Mouse (Mus musculus) stomach, postnatal 0 days (tissue): ENCODE results near the gene Rnf182.

ENCODE experiments used
- CTCF ChIP-seq: IDR thresholded peaks from 2 replicates; pipeline ENCODE4 v1.5.1; 2016; ENCODE audit warnings: antibody characterized with exemption, low read depth, mild to moderate bottlenecking, moderate library complexity
- EP300 ChIP-seq: optimal IDR thresholded peaks from 2 replicates; pipeline ENCODE3; 2016; ENCODE audit warnings: antibody characterized with exemption

DNA sequence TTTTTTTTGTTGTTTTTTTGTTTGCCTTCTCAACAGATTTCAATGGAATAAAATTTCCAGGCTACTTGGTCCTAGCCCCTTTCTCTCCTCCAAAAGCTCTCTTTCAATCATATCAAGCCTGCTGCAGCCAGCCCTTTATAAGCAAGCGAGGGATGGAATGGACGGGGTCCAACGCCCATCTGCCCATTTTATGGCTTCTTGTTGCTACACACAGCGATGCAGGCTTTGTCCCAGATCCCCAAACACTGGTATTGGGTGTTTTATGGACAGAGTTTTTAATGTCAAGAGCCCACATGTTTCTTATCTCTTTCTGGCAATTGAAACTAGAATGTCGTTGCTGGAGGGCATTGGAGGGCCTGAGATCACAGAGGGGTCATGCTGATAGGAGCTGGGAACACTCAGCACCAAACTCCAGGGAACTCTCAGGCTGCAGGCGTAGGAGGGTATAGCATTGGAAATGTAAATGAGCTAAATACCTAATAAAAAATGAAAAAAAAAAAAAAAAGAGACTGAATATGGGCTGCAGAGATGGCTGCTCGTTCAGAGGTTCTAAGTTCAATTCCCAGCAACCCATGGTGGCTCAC, 89.1 kb downstream of the Rnf182 start:
- no peak for TF ChIP-seq EP300
- no peak for TF ChIP-seq CTCF
